Mouse (Mus musculus): ENCODE data around the gene Atp5d. TPM values are rescaled to one million over a fixed set of nuclear protein-coding genes. Genes with fewer than 3 reads are reported as not detected.

Atp5d gene
- polyA plus RNA-seq, 1 experiment from 2014 or later = 454 TPM

GRCm38 (mm10) chr10:80123932-80124562, 14.4 kb upstream of the Atp5d start:
- no peak overlapping the region for H3K4me3 ChIP-seq (ENCODE audit: low read depth, low read length)
- 0 out of 2 replicates have a peak overlapping the region, but pooled peaks have one; percentile 1 for H3K9ac ChIP-seq (ENCODE audit: low read depth, low read length)
- H3K27ac ChIP-seq (ENCODE audit: low read length) = no peak overlapping the region
- no peaks in the 10 kb centered on the region for H3K9me3 ChIP-seq (replicated peaks; ENCODE audit: control insufficient read depth, low read length, poor library complexity, severe bottlenecking)
- WGBS = 96% methylated on average over 9 of the region's 9 CpGs
- no peak for ATAC-seq
- H3K36me3 ChIP-seq (ENCODE audit: control insufficient read depth, insufficient read depth, low read length) = peaks cover 19% of the 10 kb centered on the region
- H3K4me2 ChIP-seq (ENCODE audit: low read length) = no peak overlapping the region
- H3K27me3 ChIP-seq (ENCODE audit: control insufficient read depth, insufficient read depth, low read depth, low read length) = no peaks in the 10 kb centered on the region
- peaks cover 4% of the 10 kb centered on the region for H3K4me1 ChIP-seq (ENCODE audit: control insufficient read depth, insufficient read depth, low read length)

- 96% methylated on average over 8 of the region's 8 CpGs for WGBS
- Histone ChIP-seq H3K27ac (ENCODE audit: low read length) (no peak overlapping the region), H3K4me1 (ENCODE audit: control insufficient read depth, insufficient read depth, low read length) (no peaks in the 10 kb centered on the region), H3K9ac (ENCODE audit: low read depth, low read length) (no peak overlapping the region), H3K27me3 (ENCODE audit: control insufficient read depth, insufficient read depth, low read depth, low read length) (no peaks in the 10 kb centered on the region), H3K4me2 (ENCODE audit: low read length) (no peak overlapping the region), H3K4me3 (ENCODE audit: low read depth, low read length) (no peak overlapping the region), H3K9me3 (replicated peaks; ENCODE audit: control insufficient read depth, low read length, poor library complexity, severe bottlenecking) (no peaks in the 10 kb centered on the region), H3K36me3 (ENCODE audit: control insufficient read depth, insufficient read depth, low read length) (peaks cover 31% of the 10 kb centered on the region)
- no peak for ATAC-seq
Observed at GRCm38 (mm10) chr10:80127920-80128319, 10.5 kb upstream of the Atp5d start.

GRCm38 (mm10) chr10:80129846-80130245, 8.6 kb upstream of the Atp5d start:
- no peaks in the 10 kb centered on the region for H3K9me3 ChIP-seq (replicated peaks; ENCODE audit: control insufficient read depth, low read length, poor library complexity, severe bottlenecking)

GRCm38 (mm10) chr10:80130403-80131031, 7.9 kb upstream of the Atp5d start:
- WGBS = 89% methylated on average over 18 of the region's 18 CpGs
- Histone ChIP-seq H3K4me1 (ENCODE audit: control insufficient read depth, insufficient read depth, low read length) (no peaks in the 10 kb centered on the region), H3K36me3 (ENCODE audit: control insufficient read depth, insufficient read depth, low read length) (peaks cover 49% of the 10 kb centered on the region), H3K27me3 (ENCODE audit: control insufficient read depth, insufficient read depth, low read depth, low read length) (no peaks in the 10 kb centered on the region), H3K4me3 (ENCODE audit: low read depth, low read length) (no peak overlapping the region), H3K9me3 (replicated peaks; ENCODE audit: control insufficient read depth, low read length, poor library complexity, severe bottlenecking) (no peaks in the 10 kb centered on the region), H3K4me2 (ENCODE audit: low read length) (no peak overlapping the region), H3K27ac (ENCODE audit: low read length) (no peak overlapping the region), H3K9ac (ENCODE audit: low read depth, low read length) (no peak overlapping the region)
- ATAC-seq = no peak; the same call in 1 of the 2 replicates

More at GRCm38 (mm10) chr10:80129846-80130245, 8.6 kb upstream of the Atp5d start:
- no peak overlapping the region for H3K9ac ChIP-seq (ENCODE audit: low read depth, low read length)
- H3K4me3 ChIP-seq (ENCODE audit: low read depth, low read length) = no peak overlapping the region
- H3K4me2 ChIP-seq (ENCODE audit: low read length) = no peak overlapping the region
- no peak for ATAC-seq
- H3K27ac ChIP-seq (ENCODE audit: low read length) = no peak overlapping the region
- WGBS = 92% methylated on average over 9 of the region's 9 CpGs
- peaks cover 46% of the 10 kb centered on the region for H3K36me3 ChIP-seq (ENCODE audit: control insufficient read depth, insufficient read depth, low read length)
- no peaks in the 10 kb centered on the region for H3K27me3 ChIP-seq (ENCODE audit: control insufficient read depth, insufficient read depth, low read depth, low read length)
- no peaks in the 10 kb centered on the region for H3K4me1 ChIP-seq (ENCODE audit: control insufficient read depth, insufficient read depth, low read length)

GRCm38 (mm10) chr10:80131316-80131951, 7.0 kb upstream of the Atp5d start:
- no peaks in the 10 kb centered on the region for H3K27me3 ChIP-seq (ENCODE audit: control insufficient read depth, insufficient read depth, low read depth, low read length)
- ATAC-seq = peak; percentile 66
- H3K9me3 ChIP-seq (replicated peaks; ENCODE audit: control insufficient read depth, low read length, poor library complexity, severe bottlenecking) = no peaks in the 10 kb centered on the region
- 0 out of 2 replicates have a peak overlapping the region, but pooled peaks have one; percentile 1 for H3K27ac ChIP-seq (ENCODE audit: low read length)
- H3K9ac ChIP-seq (ENCODE audit: low read depth, low read length) = peak overlapping the region; percentile 22; the same call in 1 of the 2 replicates
- 14% methylated on average over 55 of the region's 55 CpGs for WGBS
- peaks cover 50% of the 10 kb centered on the region for H3K36me3 ChIP-seq (ENCODE audit: control insufficient read depth, insufficient read depth, low read length)
- peak overlapping the region; percentile 13 for H3K4me2 ChIP-seq (ENCODE audit: low read length)
- peaks cover 6% of the 10 kb centered on the region for H3K4me1 ChIP-seq (ENCODE audit: control insufficient read depth, insufficient read depth, low read length)
- no peak overlapping the region for H3K4me3 ChIP-seq (ENCODE audit: low read depth, low read length)

GRCm38 (mm10) chr10:80131952-80132350, 6.5 kb upstream of the Atp5d start:
- 22% methylated on average over 27 of the region's 27 CpGs for WGBS
- Histone ChIP-seq H3K27me3 (ENCODE audit: control insufficient read depth, insufficient read depth, low read depth, low read length) (no peaks in the 10 kb centered on the region), H3K4me3 (ENCODE audit: low read depth, low read length) (no peak overlapping the region), H3K9ac (ENCODE audit: low read depth, low read length) (peak overlapping the region; percentile 22; the same call in 1 of the 2 replicates), H3K27ac (ENCODE audit: low read length) (no peak overlapping the region), H3K9me3 (replicated peaks; ENCODE audit: control insufficient read depth, low read length, poor library complexity, severe bottlenecking) (no peaks in the 10 kb centered on the region), H3K4me2 (ENCODE audit: low read length) (peak overlapping the region; percentile 13), H3K36me3 (ENCODE audit: control insufficient read depth, insufficient read depth, low read length) (peaks cover 51% of the 10 kb centered on the region), H3K4me1 (ENCODE audit: control insufficient read depth, insufficient read depth, low read length) (peaks cover 11% of the 10 kb centered on the region)
- ATAC-seq = peak; percentile 29; the same call in 1 of the 2 replicates

GRCm38 (mm10) chr10:80133226-80133849, 5.1 kb upstream of the Atp5d start:
- 63% methylated on average over 8 of the region's 8 CpGs for WGBS
- no peak for ATAC-seq
- H3K36me3 ChIP-seq (ENCODE audit: control insufficient read depth, insufficient read depth, low read length) = peaks cover 45% of the 10 kb centered on the region
- no peak overlapping the region for H3K4me2 ChIP-seq (ENCODE audit: low read length)
- H3K4me3 ChIP-seq (ENCODE audit: low read depth, low read length) = no peak overlapping the region
- H3K4me1 ChIP-seq (ENCODE audit: control insufficient read depth, insufficient read depth, low read length) = peaks cover 17% of the 10 kb centered on the region
- no peak overlapping the region for H3K27ac ChIP-seq (ENCODE audit: low read length)
- no peaks in the 10 kb centered on the region for H3K9me3 ChIP-seq (replicated peaks; ENCODE audit: control insufficient read depth, low read length, poor library complexity, severe bottlenecking)
- H3K27me3 ChIP-seq (ENCODE audit: control insufficient read depth, insufficient read depth, low read depth, low read length) = no peaks in the 10 kb centered on the region
- 0 out of 2 replicates have a peak overlapping the region, but pooled peaks have one; percentile 25 for H3K9ac ChIP-seq (ENCODE audit: low read depth, low read length)

GRCm38 (mm10) chr10:80134421-80134820, 4.0 kb upstream of the Atp5d start:
- H3K4me2 ChIP-seq (ENCODE audit: low read length) = no peak overlapping the region
- no peak overlapping the region for H3K27ac ChIP-seq (ENCODE audit: low read length)
- peaks cover 17% of the 10 kb centered on the region for H3K4me1 ChIP-seq (ENCODE audit: control insufficient read depth, insufficient read depth, low read length)
- H3K36me3 ChIP-seq (ENCODE audit: control insufficient read depth, insufficient read depth, low read length) = peaks cover 40% of the 10 kb centered on the region
- H3K9me3 ChIP-seq (replicated peaks; ENCODE audit: control insufficient read depth, low read length, poor library complexity, severe bottlenecking) = no peaks in the 10 kb centered on the region
- ATAC-seq = no peak
- no peak overlapping the region for H3K9ac ChIP-seq (ENCODE audit: low read depth, low read length)
- 90% methylated on average over 9 of the region's 9 CpGs for WGBS
- no peak overlapping the region for H3K4me3 ChIP-seq (ENCODE audit: low read depth, low read length)
- H3K27me3 ChIP-seq (ENCODE audit: control insufficient read depth, insufficient read depth, low read depth, low read length) = no peaks in the 10 kb centered on the region
